In the genomic region with DNA sequence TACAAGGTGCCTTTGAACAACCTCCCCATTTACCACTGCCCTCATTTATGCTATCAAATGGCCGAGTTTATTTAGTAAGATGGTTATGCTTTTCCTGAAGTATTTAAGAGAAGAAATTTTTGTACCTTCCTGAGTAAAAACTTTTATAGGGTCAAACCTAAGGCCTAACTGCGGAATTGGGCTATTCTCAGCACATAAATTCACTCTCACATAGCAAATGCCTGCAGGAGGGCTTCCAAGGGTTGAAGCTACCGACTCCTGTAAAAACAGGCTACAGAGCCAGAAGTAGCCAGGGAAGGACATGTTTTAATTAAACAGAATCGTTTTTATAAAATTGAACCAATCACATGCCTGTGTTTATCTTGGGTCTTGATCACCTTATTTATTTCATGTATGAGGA, we compare ENCODE assay signal across 20 mouse cellular contexts. TPM values are rescaled to one million over a fixed set of nuclear protein-coding genes. Genes with fewer than 3 reads are reported as not detected.
DNase-seq lines count a peak whose midpoint lies in the region; ATAC-seq lines count a peak whose summit lies in the region.
"Had no signal": no experiment of that assay in that cellular context is flagged by ENCODE, and none has a peak within 500 bp of the region (broad histone marks: within the 10 kb centered on the region; RNA-seq: fewer than 3 reads in every experiment).

No protein-coding gene starts in this region.

- H3K4me2 ChIP-seq in limb, embryonic 13.5 days (replicated peaks), result no peak overlapping the region

- no peaks in the 10 kb centered on the region for H3K9me3 ChIP-seq in limb, embryonic 13.5 days
- H3K9me3 ChIP-seq in limb, embryonic 10.5 days (replicated peaks), result no peaks in the 10 kb centered on the region

- H3K4me1 ChIP-seq in limb, embryonic 13.5 days, result peaks cover 7% of the 10 kb centered on the region; the same call in 1 of the 2 replicates
- H3K4me1 ChIP-seq in limb, embryonic 10.5 days, result peaks cover 11% of the 10 kb centered on the region

- 19% methylated on average over 4 of the region's 4 CpGs for WGBS in limb, embryonic 13.5 days
- 30% methylated on average over 4 of the region's 4 CpGs for WGBS in limb, embryonic 10.5 days

- no peak overlapping the region for H3K4me3 ChIP-seq in limb, embryonic 13.5 days
- H3K4me3 ChIP-seq in limb, embryonic 10.5 days, result no peak overlapping the region

- H3K9ac ChIP-seq in limb, embryonic 13.5 days, result no peak overlapping the region

- peaks cover 18% of the 10 kb centered on the region for H3K27me3 ChIP-seq in limb, embryonic 13.5 days
- peaks cover 15% of the 10 kb centered on the region; the same call in 1 of the 2 replicates for H3K27me3 ChIP-seq in limb, embryonic 10.5 days (ENCODE audit: low read depth, poor library complexity, severe bottlenecking)
- H3K27me3 ChIP-seq: CH12.LX, Patski had no signal

- no peak for DNase-seq in limb, embryonic 10.5 days (ENCODE audit: low spot score)
- DNase-seq in forelimb bud, embryonic 11.5 days (ENCODE audit: low read depth, low spot score), result peak; percentile 52
- DNase-seq: adrenal gland, adult 2 months; adrenal gland, adult 8-10 months; adrenal gland, postnatal 10 days; adrenal gland, postnatal 14 days; adrenal gland, postnatal 25 days; adrenal gland, postnatal 36 days; B cell, adult 2 months; cerebellum, adult 11 months; cerebellum, adult 11-12 months; cerebellum, adult 18-20 months had no signal

- ATAC-seq in limb, embryonic 13.5 days (ENCODE audit: low FRiP score, low read depth), result peak; percentile 68; the same call in 1 of the 2 replicates
- no peak for ATAC-seq in megakaryocyte progenitor cell, adult 5-6 weeks (replicated peaks; ENCODE audit: poor library complexity)
- ATAC-seq: activated CD4-positive, CD25-positive, alpha-beta regulatory T cell, adult 4 months; CD4-positive, CD25-positive, alpha-beta regulatory T cell, adult 4 months; Patski had no signal

- H3K27ac ChIP-seq in limb, embryonic 13.5 days, result no peak overlapping the region
- no peak overlapping the region for H3K27ac ChIP-seq in limb, embryonic 10.5 days

- peaks cover 43% of the 10 kb centered on the region for H3K36me3 ChIP-seq in limb, embryonic 13.5 days
- peaks cover 84% of the 10 kb centered on the region for H3K36me3 ChIP-seq in limb, embryonic 10.5 days
- H3K36me3 ChIP-seq: G1E had no signal

RNA-seq across cellular contexts. Expression of a gene that starts 20.7 kb away (rescaled TPM):
- polyA plus RNA-seq in limb, embryonic 13.5 days (2015; fragmentation: Nextera tagmentation; extraction: Ambion mirVana), result 21.0 and 23.3 TPM in 2 replicates
- 12.6 and 28.3 TPM in 2 replicates for polyA plus RNA-seq in limb, embryonic 10.5 days (2016; fragmentation: Nextera tagmentation; extraction: Ambion mirVana)
- not detected in 2 replicates for total RNA-seq in megakaryocyte progenitor cell, adult 5-6 weeks (2015)
- total RNA-seq in megakaryocyte progenitor cell, adult 5-6 weeks (2017), result not detected in 2 replicates
- total RNA-seq: CH12.LX, G1E, MEL had no signal
- polyA plus RNA-seq: activated CD4-positive, CD25-positive, alpha-beta regulatory T cell, adult 4 months; CD4-positive, CD25-positive, alpha-beta regulatory T cell, adult 4 months; G1E had no signal
